ENCODE assay signal across 16 mouse cellular contexts in genomic region chr3:131310572-131310971, GRCm38 (mm10).
"Had no signal": no experiment of that assay in that cellular context is flagged by ENCODE, and none has a peak within 500 bp of the region (broad histone marks: within the 10 kb centered on the region; RNA-seq: fewer than 3 reads in every experiment).

No protein-coding gene starts in this region.

- H3K27ac ChIP-seq: liver, embryonic 14.5 days; midbrain, embryonic 10.5 days; midbrain, embryonic 13.5 days; neural tube, embryonic 13.5 days; neural tube, embryonic 15.5 days had no signal

- H3K9ac ChIP-seq: liver, embryonic 14.5 days; lung, embryonic 14.5 days; midbrain, embryonic 13.5 days; neural tube, embryonic 13.5 days; neural tube, embryonic 15.5 days had no signal

- DNase-seq: lung, adult 18-20 months; lung, embryonic 14.5 days; lung, postnatal 10 days; lung, postnatal 4 days; right cerebral cortex, postnatal 14 days; spleen, adult 18-20 months; thymus, adult 18-20 months; thymus, postnatal 14 days; thymus, postnatal 36 days had no signal

- H3K4me2 ChIP-seq: lung, embryonic 14.5 days; midbrain, embryonic 13.5 days; neural tube, embryonic 13.5 days; neural tube, embryonic 15.5 days had no signal

- H3K27me3 ChIP-seq: midbrain, embryonic 13.5 days; neural tube, embryonic 13.5 days; neural tube, embryonic 15.5 days had no signal

- ATAC-seq: midbrain, embryonic 13.5 days; midbrain, embryonic 16.5 days had no signal

- H3K4me1 ChIP-seq: midbrain, embryonic 13.5 days had no signal

- H3K36me3 ChIP-seq: midbrain, embryonic 10.5 days; midbrain, embryonic 13.5 days; neural tube, embryonic 13.5 days; neural tube, embryonic 15.5 days had no signal

- H3K4me3 ChIP-seq: midbrain, embryonic 10.5 days; midbrain, embryonic 13.5 days; myocyte; neural tube, embryonic 13.5 days; neural tube, embryonic 15.5 days had no signal
